Mouse (Mus musculus): Measurements from ENCODE around the gene Zfp865.
"Not testable (repeated sequence)": the region's sequence is repeated elsewhere in the genome, so short reads cannot be mapped to it uniquely, and the experiment has no call there.

The Zfp865 gene

DNA sequence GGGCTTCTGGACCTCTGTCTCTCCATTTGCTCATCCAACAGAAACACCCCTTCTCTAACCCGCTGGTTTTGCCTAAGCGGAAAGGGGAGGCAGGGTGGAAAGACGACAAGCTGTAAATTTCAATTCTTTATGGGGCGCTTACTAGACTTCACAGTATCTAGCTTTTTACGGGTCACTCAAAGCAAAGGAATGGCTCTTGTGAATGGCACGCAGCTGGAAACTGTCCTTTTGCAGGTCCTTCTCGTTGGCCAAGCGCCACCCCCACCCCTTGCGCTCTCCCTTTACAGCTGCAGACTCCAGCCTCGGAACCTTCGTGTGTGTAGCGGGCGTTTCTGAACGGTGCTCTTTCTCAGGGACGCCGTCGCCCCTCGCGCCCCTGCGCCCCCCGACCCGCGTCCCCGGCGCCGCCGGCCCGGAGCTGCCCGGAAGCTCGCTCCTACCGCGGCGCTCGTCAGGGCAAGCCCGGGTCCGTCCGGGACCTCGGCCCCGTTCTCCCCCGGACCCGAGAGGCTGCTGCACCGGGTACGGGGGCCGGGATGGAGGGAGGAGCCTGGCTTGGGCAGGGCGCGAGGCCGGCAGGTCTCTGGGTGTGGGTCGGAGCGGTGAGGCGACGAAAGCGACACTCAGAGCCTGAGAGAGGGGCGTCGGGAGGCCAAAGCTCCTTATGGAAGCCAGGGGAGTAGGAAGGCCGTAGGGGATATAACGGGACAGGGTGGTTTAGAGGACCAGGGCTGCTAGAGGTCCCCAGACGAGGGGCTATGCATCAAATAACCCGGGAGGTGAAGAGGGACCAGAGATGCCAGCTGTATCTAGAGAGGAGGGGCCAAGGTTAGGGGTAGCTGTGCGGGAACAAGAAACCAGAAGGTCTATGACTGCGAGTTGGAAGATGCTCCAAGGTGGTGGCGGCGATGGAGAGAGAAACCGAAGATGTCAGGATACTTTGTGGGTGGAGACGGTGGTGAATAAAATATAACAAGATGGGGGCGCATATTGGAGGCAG, 31.3 kb downstream of the Zfp865 start, which contains the start of gene Zfp580:
Gene Zfp580, plus strand, starts transcription at position 346 of the 1,000 bp plus-strand sequence.
- DNase-seq (ENCODE audit: low spot score in 2 of 2): peak; percentile 69 to 72

DNA sequence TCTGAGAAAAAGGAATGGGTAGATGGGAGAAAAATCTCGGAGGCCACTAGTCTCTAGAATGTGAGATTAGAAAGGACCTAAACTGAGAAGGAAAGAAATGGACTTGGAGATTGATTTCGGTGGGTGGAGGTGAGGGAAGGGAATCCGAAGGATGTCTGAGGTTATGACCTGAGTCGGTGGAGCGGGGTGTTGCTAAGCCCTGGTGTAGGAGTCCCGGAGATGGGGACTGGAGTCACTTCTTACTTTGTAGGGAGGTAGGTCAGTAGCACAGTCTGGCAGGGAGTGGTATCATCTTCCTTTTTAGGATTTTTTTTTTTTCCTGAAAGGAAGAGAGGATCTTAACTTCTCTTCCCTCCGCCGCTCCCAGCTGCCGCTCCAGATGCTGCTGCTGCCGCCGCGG, 32.3 kb downstream of the Zfp865 start:
- DNase-seq (ENCODE audit: low spot score in 2 of 2): no peak

DNA sequence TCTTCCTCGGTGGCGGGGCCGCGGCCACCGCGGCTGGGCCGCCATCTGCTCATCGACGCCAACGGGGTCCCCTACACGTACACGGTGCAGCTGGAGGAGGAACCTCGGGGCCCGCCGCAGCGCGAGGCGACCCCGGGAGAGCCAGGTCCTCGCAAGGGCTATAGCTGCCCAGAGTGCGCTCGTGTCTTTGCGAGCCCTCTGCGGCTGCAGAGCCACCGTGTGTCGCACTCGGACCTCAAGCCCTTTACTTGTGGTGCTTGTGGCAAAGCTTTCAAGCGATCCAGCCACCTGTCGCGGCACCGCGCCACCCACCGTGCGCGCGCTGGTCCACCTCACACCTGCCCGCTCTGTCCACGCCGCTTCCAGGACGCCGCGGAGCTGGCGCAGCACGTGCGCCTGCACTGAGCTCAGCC, 32.8 kb downstream of the Zfp865 start:
- no peak for DNase-seq (ENCODE audit: low spot score in 2 of 2)

DNA sequence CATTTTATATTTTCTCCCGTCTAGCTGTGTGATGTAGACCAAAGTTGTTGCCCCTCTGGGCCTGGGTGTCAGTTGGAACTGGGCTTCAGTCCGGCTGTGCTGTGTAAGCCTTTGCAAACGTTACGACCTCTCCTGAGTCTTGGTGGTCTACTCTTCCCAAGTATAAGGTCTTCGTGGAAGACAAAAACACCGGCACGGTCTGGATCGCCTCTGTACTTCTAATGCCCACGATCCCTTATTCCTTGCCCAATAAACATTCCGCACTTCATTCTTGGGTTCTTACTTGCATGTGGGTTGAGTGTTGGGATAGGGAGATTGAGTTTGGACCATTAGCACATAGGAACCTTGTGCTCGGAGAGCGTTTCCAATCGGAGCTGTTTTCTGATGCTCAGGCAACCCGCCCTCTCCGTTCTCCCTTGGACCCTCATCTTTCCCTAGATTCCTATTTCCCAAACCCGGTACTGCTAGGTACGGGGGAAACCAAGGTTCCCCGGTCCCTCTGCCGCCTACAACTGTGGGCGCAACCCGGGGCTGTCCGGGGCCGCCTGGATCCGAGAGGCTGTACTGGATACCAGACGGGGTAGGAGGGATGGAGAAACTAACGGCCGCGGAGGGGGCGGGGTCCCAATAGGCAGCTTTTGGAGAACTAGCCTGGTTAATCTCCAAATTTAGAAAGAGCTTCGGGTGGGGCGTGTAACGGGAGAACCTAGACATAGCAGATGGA, 33.4 kb downstream of the Zfp865 start:
- peak in 1 of 2 experiments; percentile 35 for DNase-seq (ENCODE audit: low spot score in 2 of 2)

GRCm38 (mm10) chr7:5056651-5057263, 36.6 kb downstream of the Zfp865 start:
- peak; percentile 57 to 62 for DNase-seq (ENCODE audit: low spot score in 2 of 2)

- DNase-seq (ENCODE audit: low spot score in 2 of 2): no peak
These were observed 37.2 kb downstream of the Zfp865 start for GRCm38 (mm10) chr7:5057381-5057780.

DNA sequence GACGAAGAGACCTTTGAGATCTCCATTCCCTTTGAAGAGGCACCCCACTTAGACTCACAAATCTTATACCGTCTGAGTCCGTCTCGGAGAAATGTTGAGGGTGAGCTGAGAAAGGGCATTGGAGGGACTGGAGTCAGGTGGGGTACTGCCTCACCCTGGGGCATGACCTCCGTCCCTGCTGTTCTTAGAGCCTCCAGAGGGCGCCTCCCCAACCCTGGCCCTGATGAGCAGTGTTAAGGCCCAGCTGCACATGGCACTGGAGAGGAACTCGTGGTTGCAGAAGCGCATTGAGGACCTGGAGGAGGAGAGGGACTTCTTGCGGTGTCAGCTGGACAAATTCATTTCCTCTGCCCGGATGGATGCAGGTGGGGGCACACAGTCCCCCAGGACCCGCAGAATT, 37.6 kb downstream of the Zfp865 start:
- peak in 1 of 2 experiments; percentile 26 for DNase-seq (ENCODE audit: low spot score in 2 of 2)

DNA sequence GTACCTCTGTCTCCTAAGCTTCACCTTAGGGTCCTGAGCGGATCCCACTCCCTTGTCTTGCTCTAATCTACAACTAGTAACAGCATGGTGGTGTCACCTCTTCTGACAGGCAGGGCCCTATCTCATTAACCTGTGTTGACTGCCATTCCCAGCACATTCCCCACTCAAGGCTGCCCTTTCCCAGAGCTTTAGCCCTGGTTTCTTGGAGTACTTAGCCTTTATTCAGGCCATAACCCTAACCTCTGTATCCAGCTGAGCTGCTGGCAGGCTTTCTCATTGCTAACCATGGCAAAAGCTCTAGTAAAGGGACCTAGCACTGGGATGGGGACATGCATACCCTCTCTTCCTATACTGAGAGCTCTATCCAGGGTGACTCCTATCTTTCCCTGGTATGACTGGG, 38.5 kb downstream of the Zfp865 start:
- DNase-seq (ENCODE audit: low spot score in 2 of 2): no peak

- DNase-seq (ENCODE audit: low spot score in 2 of 2): peak in 1 of 2 experiments; percentile 40
These were observed 39.2 kb downstream of the Zfp865 start for GRCm38 (mm10) chr7:5059421-5059820.

DNA sequence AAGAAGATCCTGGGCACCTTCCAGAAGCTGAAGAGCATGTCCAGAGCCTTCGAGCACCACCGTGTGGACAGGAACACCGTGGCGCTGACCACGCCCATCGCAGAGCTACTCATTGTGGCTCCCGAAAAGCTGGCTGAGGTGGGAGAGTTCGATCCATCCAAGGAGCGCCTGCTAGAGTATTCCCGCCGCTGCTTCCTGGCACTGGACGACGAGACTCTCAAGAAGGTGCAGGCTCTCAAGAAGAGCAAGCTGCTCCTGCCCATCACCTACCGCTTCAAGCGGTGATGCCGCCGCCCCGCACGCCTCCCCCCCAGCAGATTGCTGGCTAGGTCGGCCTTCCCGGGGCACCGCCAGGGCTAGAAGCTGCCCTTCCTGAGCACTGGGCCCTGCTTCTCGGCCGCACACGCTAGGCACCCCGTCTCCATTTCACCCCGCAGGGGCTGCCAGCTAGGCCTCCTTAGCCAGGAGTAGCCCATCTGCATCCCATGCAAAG, 40.1 kb downstream of the Zfp865 start:
- peak; percentile 65 to 77 for DNase-seq (ENCODE audit: low spot score in 2 of 2)

DNA sequence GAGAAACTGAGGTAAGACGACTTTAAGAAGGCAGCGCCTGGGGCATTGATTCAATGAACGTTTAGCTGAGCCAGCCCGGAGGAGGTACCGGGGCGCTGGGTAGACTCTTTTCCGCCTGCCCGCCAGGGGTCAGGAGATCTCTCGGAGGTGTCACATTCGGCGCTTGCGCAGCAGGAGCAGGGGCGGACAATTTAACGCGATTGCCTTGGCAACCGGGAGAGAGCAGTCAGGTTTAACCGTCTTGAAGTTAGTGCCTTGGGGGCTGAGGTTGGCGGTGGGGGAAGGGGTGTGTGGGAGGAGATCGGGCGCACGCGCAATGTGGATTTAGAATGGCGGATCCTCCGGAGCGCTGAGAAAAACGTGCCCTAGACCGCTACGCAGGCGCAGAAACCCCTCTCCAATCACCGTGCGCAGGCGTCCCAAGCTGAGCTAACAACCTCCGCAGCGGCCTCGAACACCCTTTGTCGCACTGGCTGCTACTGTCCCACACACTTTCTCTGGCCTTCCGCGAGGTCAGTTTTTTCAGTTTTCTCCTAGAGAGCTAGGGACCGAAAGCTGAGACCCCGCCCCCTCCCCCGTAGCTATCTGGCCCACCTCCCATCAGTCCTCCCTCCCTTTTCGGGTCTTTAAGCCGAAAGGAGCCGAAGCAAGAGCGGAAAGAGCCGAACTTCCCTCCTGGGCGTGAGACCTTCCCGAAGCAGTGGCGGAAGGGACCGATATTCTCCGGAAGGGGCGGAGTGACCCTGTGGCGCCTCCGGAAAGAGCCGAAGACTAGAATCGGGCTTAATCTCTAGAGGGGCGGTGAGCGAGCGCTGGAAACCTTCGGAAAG, 41.0 kb downstream of the Zfp865 start:
- DNase-seq (ENCODE audit: low spot score in 2 of 2): peak; percentile 98

- DNase-seq (ENCODE audit: low spot score in 2 of 2): peak; percentile 88 to 89
These were observed 41.7 kb downstream of the Zfp865 start, which contains the start of gene U2af2 for GRCm38 (mm10) chr7:5061774-5062359. Gene U2af2, plus strand, starts transcription at chr7:5062143.

DNA sequence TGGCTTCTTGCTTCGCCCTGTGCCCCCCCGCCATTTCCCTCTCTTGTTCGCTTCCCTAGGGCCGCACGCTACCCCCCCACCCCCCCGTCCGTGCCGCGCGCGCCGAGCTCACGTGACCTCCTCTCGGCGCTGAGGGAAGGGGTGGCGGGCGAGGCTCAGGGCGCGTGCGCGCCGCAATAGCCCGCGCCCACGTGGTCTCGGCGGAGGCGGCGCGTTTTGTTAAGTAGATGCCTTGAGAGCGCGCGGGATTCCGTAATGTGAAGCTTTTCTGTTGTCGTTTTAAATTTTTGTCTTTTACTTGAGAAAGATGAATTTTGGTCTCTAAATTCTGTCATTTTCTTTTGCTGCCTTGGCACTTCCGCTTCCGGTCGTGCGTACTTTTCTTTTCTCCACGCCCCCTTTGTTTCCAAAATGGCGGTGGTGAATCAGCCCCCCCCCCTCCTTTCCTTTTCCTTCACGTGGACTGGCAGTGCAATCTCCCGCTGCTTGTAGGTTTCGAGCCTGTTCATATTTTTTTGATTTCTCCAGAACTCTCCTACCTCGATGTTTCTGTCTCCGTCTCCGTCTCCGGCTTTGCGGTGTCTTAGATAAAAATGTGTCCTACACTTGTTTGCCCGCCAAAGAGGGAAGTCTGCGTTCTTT, 42.3 kb downstream of the Zfp865 start:
- no peak for DNase-seq (ENCODE audit: low spot score in 2 of 2)

GRCm38 (mm10) chr7:5064886-5065285, 44.7 kb downstream of the Zfp865 start:
- DNase-seq (ENCODE audit: low spot score in 2 of 2): no peak

- DNase-seq (ENCODE audit: low spot score in 2 of 2): no peak
These were observed 53.4 kb downstream of the Zfp865 start for GRCm38 (mm10) chr7:5073586-5073985.

GRCm38 (mm10) chr7:5074984-5075383, 54.8 kb downstream of the Zfp865 start:
- no peak for DNase-seq (ENCODE audit: low spot score in 2 of 2)

GRCm38 (mm10) chr7:5076931-5077330, 56.8 kb downstream of the Zfp865 start:
- DNase-seq (ENCODE audit: low spot score in 2 of 2): no peak

DNA sequence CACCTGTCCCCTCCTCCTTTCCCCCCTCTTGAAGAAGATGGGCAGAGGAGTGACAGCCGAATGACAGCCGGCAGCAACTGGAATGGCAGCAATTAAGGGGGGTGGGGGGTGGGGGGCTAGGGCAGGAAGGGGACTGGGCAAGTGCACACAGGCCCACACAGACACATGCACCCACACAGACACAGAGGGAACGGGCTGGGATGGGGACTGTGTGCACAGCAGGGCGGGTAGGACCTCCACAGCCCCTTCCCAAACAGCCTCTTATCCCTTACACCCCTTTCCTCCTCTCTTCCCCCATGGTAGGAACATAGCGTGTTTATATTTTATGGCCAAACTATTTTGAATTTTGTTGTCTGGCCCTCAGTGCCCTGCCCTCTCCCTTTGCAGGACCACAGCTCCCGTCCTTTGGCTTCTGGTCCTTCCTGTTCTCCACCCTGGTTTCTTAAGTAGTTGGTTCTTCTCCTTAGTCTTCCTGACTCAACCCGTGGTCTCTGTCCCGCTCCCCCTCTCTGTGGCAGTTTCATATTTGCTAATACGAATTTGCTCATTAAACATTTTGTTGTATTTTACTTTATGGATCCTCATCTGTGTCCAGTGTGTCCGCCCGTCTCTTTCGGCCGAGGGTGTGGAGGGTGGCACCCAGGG, 59.3 kb downstream of the Zfp865 start:
- not testable (repeated sequence) for DNase-seq (ENCODE audit: low spot score in 2 of 2)

DNA sequence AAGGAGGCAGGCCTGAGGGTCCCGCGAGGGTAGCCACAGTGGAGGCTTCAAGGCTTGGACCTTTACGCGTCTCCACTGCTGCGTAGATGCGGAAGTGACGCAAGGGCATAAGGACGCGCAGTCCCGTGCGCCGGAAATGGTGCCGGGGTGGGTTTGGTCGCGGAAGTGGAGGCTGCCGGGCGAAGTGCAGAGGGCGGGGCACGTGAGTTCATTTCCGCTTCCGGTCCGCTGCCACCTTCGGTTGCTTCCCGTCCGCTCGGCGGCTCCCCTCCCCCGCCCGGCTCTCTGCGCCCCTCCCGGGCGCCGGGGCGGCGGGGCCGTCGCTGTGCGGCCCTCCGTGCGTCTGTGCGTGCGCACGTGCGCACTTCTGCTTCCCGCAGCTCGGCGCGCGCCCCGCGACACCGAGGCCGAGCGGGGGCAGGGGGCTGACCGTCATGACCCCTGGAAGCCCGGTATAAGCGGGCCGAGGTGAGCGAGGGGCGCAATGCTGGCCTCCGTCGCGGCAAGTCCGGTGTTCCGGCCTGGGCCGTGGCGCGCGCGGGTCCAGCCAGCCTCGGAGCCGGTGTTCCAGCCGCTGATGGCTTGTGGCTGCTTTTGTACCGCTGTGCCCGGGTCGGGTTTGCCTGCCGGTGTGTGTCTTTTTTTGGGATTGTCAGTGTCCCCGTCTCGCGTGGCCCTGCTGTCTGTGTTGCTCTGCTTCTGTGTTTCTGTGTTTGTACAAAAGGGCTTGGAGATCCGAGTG, 60.0 kb downstream of the Zfp865 start, which contains the start of gene Epn1:
Gene Epn1, plus strand, starts transcription at position 226 of the 742 bp plus-strand sequence.
- DNase-seq (ENCODE audit: low spot score in 2 of 2): peak; percentile 93 to 97

Measured in frontal cortex, postnatal 14 days (tissue).